Mouse (Mus musculus): ENCODE results near the gene Tcf7l1. TPM values are rescaled to one million over a fixed set of nuclear protein-coding genes. Genes with fewer than 3 reads are reported as not detected.

The Tcf7l1 gene
- polyA plus RNA-seq, 2 experiments, result 3.1 TPM

GRCm38 (mm10) chr6:72724494-72725180 lies 64.4 kb downstream of the Tcf7l1 start:
- H3K36me3 ChIP-seq (replicated peaks; ENCODE audit: control insufficient read depth, insufficient read depth, low read depth), result no peaks in the 10 kb centered on the region
- H3K27ac ChIP-seq, result no peak overlapping the region
- no peak overlapping the region for H3K4me3 ChIP-seq (ENCODE audit: insufficient read depth in 1 of 2, low read depth in 2 of 2, low read length in 2 of 2)
- 47% methylated on average over 8 of the region's 8 CpGs for WGBS (ENCODE audit: insufficient replicate concordance)
- H3K9ac ChIP-seq (replicated peaks), result no peak overlapping the region
- no peak overlapping the region for H3K4me2 ChIP-seq (ENCODE audit: low read depth)
- no peaks in the 10 kb centered on the region for H3K9me3 ChIP-seq (ENCODE audit: control insufficient read depth, low read length)
- no peak for DNase-seq (ENCODE audit: low read depth in 3 of 3, low spot score in 3 of 3)
- no peak for ATAC-seq (ENCODE audit: insufficient read depth)
- no peaks in the 10 kb centered on the region for H3K27me3 ChIP-seq (ENCODE audit: control insufficient read depth, insufficient read depth, low read length)
- no peaks in the 10 kb centered on the region for H3K4me1 ChIP-seq (replicated peaks; ENCODE audit: control insufficient read depth in 2 of 2, insufficient read depth in 2 of 2, low read length in 1 of 2)
- TF ChIP-seq EP300 (IDR thresholded peaks at IDR 0.05; ENCODE audit: low read depth) (no peak), CTCF (IDR thresholded peaks at IDR 0.05; ENCODE audit: low read depth) (no peak)

DNA sequence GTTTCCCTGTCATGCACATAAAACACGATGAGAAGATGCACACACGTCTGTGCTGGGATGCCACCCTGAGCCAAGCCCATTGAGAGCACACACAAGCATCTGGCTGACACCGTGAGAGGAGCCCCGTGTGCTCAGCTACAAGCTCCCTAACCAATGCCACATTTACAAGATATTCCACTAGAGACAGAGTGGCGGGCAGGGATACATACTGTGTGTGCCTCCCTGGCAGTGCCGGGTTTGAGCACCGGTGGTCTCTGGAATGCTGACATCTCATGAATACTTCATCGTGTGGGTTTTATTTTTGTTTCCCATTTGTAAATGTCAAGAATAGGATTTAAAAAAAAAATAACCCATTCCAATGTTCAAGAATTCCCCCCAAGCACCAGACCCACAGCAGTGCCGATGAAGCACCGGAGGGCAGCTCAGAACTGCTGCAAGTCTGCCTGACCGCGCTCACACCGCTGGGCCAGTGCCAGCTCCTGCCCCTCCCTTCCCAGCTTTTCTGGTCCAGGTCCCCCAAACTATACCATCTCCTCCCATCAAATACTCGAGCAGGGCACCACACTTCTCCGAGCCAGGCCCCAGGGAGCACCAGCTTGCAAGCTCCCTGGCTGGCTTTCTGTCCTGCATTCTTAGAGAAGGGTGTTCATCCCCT lies 65.2 kb downstream of the Tcf7l1 start:
- Histone ChIP-seq H3K27ac (no peak overlapping the region), H3K4me3 (ENCODE audit: insufficient read depth in 1 of 2, low read depth in 2 of 2, low read length in 2 of 2) (no peak overlapping the region), H3K9me3 (ENCODE audit: control insufficient read depth, low read length) (no peaks in the 10 kb centered on the region), H3K4me2 (ENCODE audit: low read depth) (no peak overlapping the region), H3K36me3 (replicated peaks; ENCODE audit: control insufficient read depth, insufficient read depth, low read depth) (no peaks in the 10 kb centered on the region), H3K27me3 (ENCODE audit: control insufficient read depth, insufficient read depth, low read length) (no peaks in the 10 kb centered on the region), H3K9ac (replicated peaks) (no peak overlapping the region), H3K4me1 (replicated peaks; ENCODE audit: control insufficient read depth in 2 of 2, insufficient read depth in 2 of 2, low read length in 1 of 2) (no peaks in the 10 kb centered on the region)
- no peak for TF ChIP-seq CTCF (IDR thresholded peaks at IDR 0.05; ENCODE audit: low read depth)
- no peak for TF ChIP-seq EP300 (IDR thresholded peaks at IDR 0.05; ENCODE audit: low read depth)
- 74% methylated on average over 15 of the region's 15 CpGs for WGBS (ENCODE audit: insufficient replicate concordance)
- DNase-seq (ENCODE audit: low read depth in 3 of 3, low spot score in 3 of 3) (no peak), ATAC-seq (ENCODE audit: insufficient read depth) (no peak)

DNA sequence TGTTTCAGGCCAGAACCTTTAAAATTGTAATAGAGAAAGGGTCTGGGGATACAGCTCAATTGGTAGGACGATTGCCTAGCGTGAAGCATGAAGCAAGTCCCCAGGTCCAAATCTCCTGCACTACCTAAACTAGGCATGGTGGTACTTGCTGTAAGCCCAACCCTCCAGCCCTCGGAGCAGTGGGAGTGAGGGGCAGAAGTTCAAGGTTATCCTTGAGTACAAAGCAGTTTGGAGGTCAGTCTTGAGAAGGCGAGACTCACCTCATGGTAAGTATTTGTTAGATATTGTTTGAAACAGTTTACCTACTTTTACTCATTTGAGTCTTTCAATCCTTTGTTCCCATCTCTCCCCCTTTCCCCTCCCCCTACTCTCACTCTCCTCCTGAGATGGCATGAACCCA lies 65.9 kb downstream of the Tcf7l1 start:
- TF ChIP-seq CTCF (IDR thresholded peaks at IDR 0.05; ENCODE audit: low read depth) (no peak), EP300 (IDR thresholded peaks at IDR 0.05; ENCODE audit: low read depth) (no peak)
- H3K4me1 ChIP-seq (replicated peaks; ENCODE audit: control insufficient read depth in 2 of 2, insufficient read depth in 2 of 2, low read length in 1 of 2), result no peaks in the 10 kb centered on the region
- H3K27ac ChIP-seq, result no peak overlapping the region
- H3K36me3 ChIP-seq (replicated peaks; ENCODE audit: control insufficient read depth, insufficient read depth, low read depth), result no peaks in the 10 kb centered on the region
- no peak for DNase-seq (ENCODE audit: low read depth in 3 of 3, low spot score in 3 of 3)
- no peak overlapping the region for H3K9ac ChIP-seq (replicated peaks)
- no peak for ATAC-seq (ENCODE audit: insufficient read depth)
- WGBS (ENCODE audit: insufficient replicate concordance), result 58% methylated on average over 4 of the region's 4 CpGs
- no peak overlapping the region for H3K4me3 ChIP-seq (ENCODE audit: insufficient read depth in 1 of 2, low read depth in 2 of 2, low read length in 2 of 2)
- no peaks in the 10 kb centered on the region for H3K27me3 ChIP-seq (ENCODE audit: control insufficient read depth, insufficient read depth, low read length)
- H3K4me2 ChIP-seq (ENCODE audit: low read depth), result no peak overlapping the region
- H3K9me3 ChIP-seq (ENCODE audit: control insufficient read depth, low read length), result no peaks in the 10 kb centered on the region

DNA sequence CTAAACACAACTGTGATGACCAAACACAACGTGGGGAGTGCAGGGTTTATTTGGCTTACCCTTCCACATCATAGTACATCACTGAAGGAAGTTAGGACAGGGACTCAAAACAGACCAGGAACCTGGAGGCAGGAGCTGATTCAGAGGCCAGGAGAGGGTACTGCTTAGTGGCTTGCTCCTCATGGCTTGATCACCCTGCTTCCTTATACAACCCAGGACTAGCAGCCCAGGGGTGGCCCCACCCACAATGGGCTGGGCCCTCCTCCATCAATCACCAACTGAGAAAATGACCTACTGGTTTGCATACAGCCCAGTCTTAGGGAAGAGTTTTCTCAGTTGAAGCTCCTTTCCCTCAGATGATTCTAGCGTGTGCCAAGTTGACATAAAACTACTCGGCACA lies 68.2 kb downstream of the Tcf7l1 start:
- WGBS (ENCODE audit: insufficient replicate concordance), result 51% methylated on average over 3 of the region's 3 CpGs
- no peak for ATAC-seq (ENCODE audit: insufficient read depth)

DNA sequence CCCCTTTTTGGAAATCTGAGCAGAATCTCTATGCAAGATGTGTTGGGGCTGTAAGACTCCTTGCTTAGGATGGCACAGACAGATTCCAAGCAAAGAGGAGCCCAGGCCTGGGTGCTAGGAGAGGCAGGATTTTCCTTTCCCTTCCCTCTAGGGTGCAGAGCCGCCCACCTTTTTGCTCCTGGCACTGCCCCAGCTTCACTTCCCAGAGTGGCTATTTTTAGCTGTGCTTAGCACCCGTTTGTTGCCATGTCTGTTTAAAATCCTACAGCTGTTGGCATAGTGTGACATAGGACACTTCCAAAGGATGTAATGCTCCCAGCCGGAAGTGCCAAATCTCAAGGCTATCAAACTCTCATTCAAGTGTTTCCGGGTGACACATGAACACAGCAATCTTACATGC lies 74.3 kb downstream of the Tcf7l1 start:
- DNase-seq (ENCODE audit: low read depth in 3 of 3, low spot score in 3 of 3), result no peak
- Histone ChIP-seq H3K4me3 (ENCODE audit: insufficient read depth in 1 of 2, low read depth in 2 of 2, low read length in 2 of 2) (no peak overlapping the region), H3K9ac (replicated peaks) (no peak overlapping the region), H3K4me2 (ENCODE audit: low read depth) (no peak overlapping the region), H3K9me3 (ENCODE audit: control insufficient read depth, low read length) (no peaks in the 10 kb centered on the region), H3K4me1 (replicated peaks; ENCODE audit: control insufficient read depth in 2 of 2, insufficient read depth in 2 of 2, low read length in 1 of 2) (no peaks in the 10 kb centered on the region), H3K27ac (no peak overlapping the region), H3K36me3 (replicated peaks; ENCODE audit: control insufficient read depth, insufficient read depth, low read depth) (no peaks in the 10 kb centered on the region), H3K27me3 (ENCODE audit: control insufficient read depth, insufficient read depth, low read length) (no peaks in the 10 kb centered on the region)
- no peak for ATAC-seq (ENCODE audit: insufficient read depth)
- TF ChIP-seq EP300 (IDR thresholded peaks at IDR 0.05; ENCODE audit: low read depth), result no peak
- no peak for TF ChIP-seq CTCF (IDR thresholded peaks at IDR 0.05; ENCODE audit: low read depth)
- 54% methylated on average over 4 of the region's 4 CpGs for WGBS (ENCODE audit: insufficient replicate concordance)

More for the DNA sequence above, 68.2 kb downstream of the Tcf7l1 start:
- no peaks in the 10 kb centered on the region for H3K4me1 ChIP-seq (replicated peaks; ENCODE audit: control insufficient read depth in 2 of 2, insufficient read depth in 2 of 2, low read length in 1 of 2)
- no peaks in the 10 kb centered on the region for H3K27me3 ChIP-seq (ENCODE audit: control insufficient read depth, insufficient read depth, low read length)
- H3K9me3 ChIP-seq (ENCODE audit: control insufficient read depth, low read length), result no peaks in the 10 kb centered on the region
- TF ChIP-seq CTCF (IDR thresholded peaks at IDR 0.05; ENCODE audit: low read depth) (no peak), EP300 (IDR thresholded peaks at IDR 0.05; ENCODE audit: low read depth) (no peak)
- no peak for DNase-seq (ENCODE audit: low read depth in 3 of 3, low spot score in 3 of 3)
- no peak overlapping the region for H3K27ac ChIP-seq
- no peak overlapping the region for H3K4me2 ChIP-seq (ENCODE audit: low read depth)
- H3K9ac ChIP-seq (replicated peaks), result no peak overlapping the region
- H3K4me3 ChIP-seq (ENCODE audit: insufficient read depth in 1 of 2, low read depth in 2 of 2, low read length in 2 of 2), result no peak overlapping the region
- H3K36me3 ChIP-seq (replicated peaks; ENCODE audit: control insufficient read depth, insufficient read depth, low read depth), result no peaks in the 10 kb centered on the region
